Mouse (Mus musculus) retina, postnatal 7 days (tissue): ENCODE data around the gene Tirap.
"Not testable (repeated sequence)": the region's sequence is repeated elsewhere in the genome, so short reads cannot be mapped to it uniquely, and the experiment has no call there.

Experiments used
- DNase-seq: peaks from one replicate; pipeline ENCODE4 v3.0.0-alpha.2; 2012; ENCODE audit warnings: low read depth, low spot score

Gene Tirap

GRCm38 (mm10) chr9:35152923-35153322, 47.2 kb downstream of the Tirap start:
- no peak for DNase-seq

- DNase-seq, result not testable (repeated sequence)
Observed at GRCm38 (mm10) chr9:35148822-35149221, 51.3 kb downstream of the Tirap start.

DNA sequence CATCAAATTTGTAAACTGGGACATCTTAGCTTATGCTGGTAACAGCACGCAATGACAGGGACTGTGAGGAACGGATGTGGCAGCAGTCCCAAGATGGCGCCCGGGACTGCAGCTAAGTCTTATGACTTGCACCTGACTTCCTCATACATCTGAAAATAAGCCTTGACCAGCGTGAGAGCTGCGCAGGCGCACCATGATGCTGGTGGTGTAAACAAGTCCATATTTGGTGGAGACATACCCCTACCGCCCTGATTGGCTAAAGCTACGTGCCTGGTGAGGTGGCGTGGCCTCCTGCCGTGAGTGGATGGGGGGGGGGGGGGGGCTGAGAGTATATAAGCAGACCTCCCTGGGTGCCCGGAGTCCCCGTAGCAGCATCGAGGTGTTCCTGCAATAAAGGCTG, 52.8 kb downstream of the Tirap start:
- DNase-seq, result not testable (repeated sequence)

GRCm38 (mm10) chr9:35145829-35146228, 54.3 kb downstream of the Tirap start:
- DNase-seq, result no peak

GRCm38 (mm10) chr9:35145118-35145517, 55.0 kb downstream of the Tirap start:
- no peak for DNase-seq

DNA sequence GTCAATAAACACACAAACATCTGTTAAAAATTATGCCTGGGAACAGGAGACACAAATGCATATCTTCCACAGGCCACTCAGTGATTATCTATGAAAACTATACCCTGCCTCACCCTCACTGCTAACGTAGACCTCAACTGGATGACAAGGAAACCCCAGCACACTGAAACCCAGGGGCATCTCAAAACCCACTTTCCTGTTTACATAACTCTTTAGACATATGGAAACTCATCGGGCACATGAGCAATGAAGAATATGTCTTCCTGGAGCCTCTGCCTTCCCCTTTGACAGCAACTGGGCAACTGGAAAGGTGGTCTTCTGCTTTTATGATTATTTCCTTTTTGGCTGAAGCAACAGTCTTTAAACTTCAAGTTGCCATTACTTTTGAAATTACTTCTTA, 57.9 kb downstream of the Tirap start:
- no peak for DNase-seq

DNA sequence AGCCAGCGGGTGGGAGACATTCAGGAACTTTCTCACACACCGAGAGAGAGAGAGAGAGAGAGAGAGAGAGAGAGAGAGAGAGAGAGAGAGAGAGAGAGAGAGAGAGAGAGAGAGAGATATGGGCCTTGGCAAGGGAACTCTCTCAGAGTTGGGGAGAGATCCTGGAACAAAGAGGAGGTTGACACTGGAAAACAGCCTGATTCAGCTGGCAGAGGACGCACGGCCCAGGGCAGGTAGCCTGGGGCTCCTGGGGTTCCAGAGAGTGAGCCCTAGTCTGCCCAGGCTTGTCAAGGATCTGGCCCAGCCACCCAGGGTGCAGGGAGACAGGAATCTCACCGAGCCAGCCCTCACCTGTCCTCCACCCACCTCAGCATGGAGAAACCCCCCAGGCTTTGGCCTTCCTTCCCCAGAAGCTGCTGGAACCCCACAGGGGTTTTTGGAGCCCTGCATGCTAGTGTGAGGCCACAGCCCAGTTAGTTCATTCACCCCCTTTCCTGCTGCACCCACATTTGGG, 60.8 kb downstream of the Tirap start:
- DNase-seq, result no peak

GRCm38 (mm10) chr9:35138029-35138428, 62.1 kb downstream of the Tirap start:
- DNase-seq, result no peak

- DNase-seq, result no peak
Observed at GRCm38 (mm10) chr9:35135575-35135974, 64.5 kb downstream of the Tirap start.
